Mouse (Mus musculus) telencephalon, adult 2 months (tissue): ENCODE measurements at regions not wholly inside any gene's neighbourhood (a gene's known extent, or its start where the extent isn't known, plus 50 kb on each side); places are given as distances from the start of the nearest gene placed in this dataset.

ENCODE experiments used
- DNase-seq: peaks from one replicate; pipeline ENCODE4 v3.0.0-alpha.2; 2011; ENCODE audit warnings: low read depth, low spot score

GRCm38 (mm10) chr17:4296521-4297155, 600.6 kb upstream of the Nox3 start:
- no peak for DNase-seq

GRCm38 (mm10) chr17:4297156-4297535, 601.1 kb upstream of the Nox3 start:
- no peak for DNase-seq

- no peak for DNase-seq
These were observed 605.2 kb upstream of the Nox3 start for GRCm38 (mm10) chr17:4301142-4301853.

- DNase-seq = no peak
These were observed 615.8 kb upstream of the Nox3 start for GRCm38 (mm10) chr17:4311785-4312379.

- no peak for DNase-seq
These were observed 623.1 kb upstream of the Nox3 start for GRCm38 (mm10) chr17:4319141-4319540.

GRCm38 (mm10) chr17:4328810-4329209, 632.7 kb upstream of the Nox3 start:
- no peak for DNase-seq

- no peak for DNase-seq
These were observed 635.6 kb upstream of the Nox3 start for GRCm38 (mm10) chr17:4331650-4332049.

GRCm38 (mm10) chr17:4333091-4333490, 637.0 kb upstream of the Nox3 start:
- no peak for DNase-seq

- no peak for DNase-seq
These were observed 641.1 kb upstream of the Arid1b start for GRCm38 (mm10) chr17:4353018-4353417.

GRCm38 (mm10) chr17:4355506-4356218, 638.5 kb upstream of the Arid1b start:
- DNase-seq = no peak

GRCm38 (mm10) chr17:4360413-4361320, 633.5 kb upstream of the Arid1b start:
- DNase-seq = no peak

- no peak for DNase-seq
These were observed 628.3 kb upstream of the Arid1b start for GRCm38 (mm10) chr17:4365811-4366210.

GRCm38 (mm10) chr17:4380449-4380848, 613.7 kb upstream of the Arid1b start:
- no peak for DNase-seq

GRCm38 (mm10) chr17:4380873-4381272, 613.3 kb upstream of the Arid1b start:
- DNase-seq = no peak

GRCm38 (mm10) chr17:4381896-4382685, 612.0 kb upstream of the Arid1b start:
- peak; percentile 82 for DNase-seq

GRCm38 (mm10) chr17:4382716-4383115, 611.4 kb upstream of the Arid1b start:
- DNase-seq = peak; percentile 56

GRCm38 (mm10) chr17:4387616-4388015, 606.5 kb upstream of the Arid1b start:
- DNase-seq = no peak

GRCm38 (mm10) chr17:4390012-4390411, 604.1 kb upstream of the Arid1b start:
- no peak for DNase-seq

GRCm38 (mm10) chr17:4390577-4390976, 603.6 kb upstream of the Arid1b start:
- no peak for DNase-seq

- no peak for DNase-seq
These were observed 602.9 kb upstream of the Arid1b start for GRCm38 (mm10) chr17:4391210-4391609.
